In the genomic region with DNA sequence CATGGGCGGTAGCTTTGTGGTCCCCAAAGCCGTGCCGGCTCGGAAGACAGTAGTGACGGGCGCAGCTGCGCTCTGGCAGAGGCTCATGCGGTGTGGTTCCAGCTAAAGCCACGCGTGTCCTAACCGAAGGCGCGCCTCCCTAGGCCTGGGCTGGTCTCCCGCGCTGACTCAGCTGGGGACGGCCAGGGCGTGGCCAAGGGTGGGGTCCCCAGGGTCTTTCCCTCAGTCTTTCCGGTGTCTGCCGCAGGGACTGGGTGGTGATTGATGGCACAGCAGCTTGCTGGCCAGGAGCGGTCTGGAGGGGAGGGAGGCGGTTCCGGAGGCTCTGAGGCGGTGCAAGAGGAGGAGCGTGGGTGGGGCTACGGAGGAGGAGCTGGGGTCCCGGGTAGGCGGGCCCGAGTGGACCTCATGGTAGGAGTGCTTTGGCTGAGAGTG, we compare ENCODE assay signal across 7 mouse cellular contexts. TPM values are rescaled to one million over a fixed set of nuclear protein-coding genes. Genes with fewer than 3 reads are reported as not detected.
DNase-seq lines count a peak whose midpoint lies in the region; ATAC-seq and TF ChIP-seq lines count a peak whose summit lies in the region.

No protein-coding gene starts in this region.

- peak overlapping the region; percentile 75 for H3K9ac ChIP-seq in intestine, postnatal 0 days (ENCODE audit: low read depth, low read length)
- peak overlapping the region; percentile 60 for H3K9ac ChIP-seq in limb, embryonic 12.5 days (replicated peaks)
- peak overlapping the region; percentile 41; the same call in 1 of the 2 replicates for H3K9ac ChIP-seq in midbrain, embryonic 14.5 days (replicated peaks; ENCODE audit: low read length)

- H3K27ac ChIP-seq in intestine, postnatal 0 days (ENCODE audit: low read depth, low read length) = peak overlapping the region; percentile 93
- no peak overlapping the region for H3K27ac ChIP-seq in limb, embryonic 12.5 days
- no peak overlapping the region for H3K27ac ChIP-seq in midbrain, embryonic 14.5 days (replicated peaks; ENCODE audit: low read depth, low read length)

- no peaks in the 10 kb centered on the region for H3K27me3 ChIP-seq in intestine, postnatal 0 days (replicated peaks; ENCODE audit: control insufficient read depth, insufficient read depth, low read length)
- H3K27me3 ChIP-seq in limb, embryonic 12.5 days = peaks cover 13% of the 10 kb centered on the region
- H3K27me3 ChIP-seq in midbrain, embryonic 14.5 days (ENCODE audit: control insufficient read depth, insufficient read depth, low read length) = peaks cover 12% of the 10 kb centered on the region; the same call in 1 of the 2 replicates

- H3K36me3 ChIP-seq in intestine, postnatal 0 days (ENCODE audit: control insufficient read depth, insufficient read depth) = no peaks in the 10 kb centered on the region
- no peaks in the 10 kb centered on the region for H3K36me3 ChIP-seq in limb, embryonic 12.5 days
- no peaks in the 10 kb centered on the region for H3K36me3 ChIP-seq in midbrain, embryonic 14.5 days (ENCODE audit: control insufficient read depth, insufficient read depth, low read length)

- WGBS in intestine, postnatal 0 days = 0% methylated on average over 28 of the region's 28 CpGs
- under 1% methylated on average over 28 of the region's 28 CpGs for WGBS in limb, embryonic 12.5 days
- WGBS in midbrain, embryonic 14.5 days = under 1% methylated on average over 28 of the region's 28 CpGs

- peaks cover 19% of the 10 kb centered on the region for H3K4me1 ChIP-seq in intestine, postnatal 0 days (replicated peaks; ENCODE audit: control insufficient read depth, insufficient read depth, low read length)
- H3K4me1 ChIP-seq in limb, embryonic 12.5 days (replicated peaks) = peaks cover 52% of the 10 kb centered on the region
- H3K4me1 ChIP-seq in midbrain, embryonic 14.5 days (ENCODE audit: control insufficient read depth, insufficient read depth, low read length) = peaks cover 15% of the 10 kb centered on the region

- no peak for TF ChIP-seq CTCF in intestine, postnatal 0 days (IDR thresholded peaks at IDR 0.05; ENCODE audit: low read depth)

- ATAC-seq in granulocyte monocyte progenitor cell, adult 5-6 weeks (replicated peaks; ENCODE audit: poor library complexity, severe bottlenecking) = peak; percentile 62
- peak; percentile 88 for ATAC-seq in intestine, postnatal 0 days
- peak; percentile 87 for ATAC-seq in limb, embryonic 12.5 days (ENCODE audit: insufficient number of reproducible peaks, insufficient read depth, low FRiP score, low TSS enrichment, low read depth)
- peak; percentile 90 for ATAC-seq in midbrain, embryonic 14.5 days (ENCODE audit: low FRiP score, low TSS enrichment)

- no peaks in the 10 kb centered on the region for H3K9me3 ChIP-seq in intestine, postnatal 0 days (ENCODE audit: control insufficient read depth)
- H3K9me3 ChIP-seq in limb, embryonic 12.5 days = no peaks in the 10 kb centered on the region
- no peaks in the 10 kb centered on the region for H3K9me3 ChIP-seq in midbrain, embryonic 14.5 days (ENCODE audit: control insufficient read depth, low read length)

- peak; percentile 99 for DNase-seq in adrenal gland, adult 2 months
- DNase-seq in embryo, embryonic 9.5 days (ENCODE audit: extremely low spot score) = peak; percentile 94
- DNase-seq in midbrain, embryonic 14.5 days = peak; percentile 81
- peak; percentile 94 to 95 for DNase-seq in spleen, adult 18-20 months

- H3K4me3 ChIP-seq in intestine, postnatal 0 days (ENCODE audit: low read depth, low read length) = peak overlapping the region; percentile 62
- peak overlapping the region; percentile 55 for H3K4me3 ChIP-seq in limb, embryonic 12.5 days (replicated peaks)
- H3K4me3 ChIP-seq in midbrain, embryonic 14.5 days (replicated peaks; ENCODE audit: low read depth, low read length) = peak overlapping the region; percentile 37

- peak overlapping the region; percentile 83 for H3K4me2 ChIP-seq in intestine, postnatal 0 days (replicated peaks; ENCODE audit: low read depth)
- peak overlapping the region; percentile 99 for H3K4me2 ChIP-seq in limb, embryonic 12.5 days
- H3K4me2 ChIP-seq in midbrain, embryonic 14.5 days (ENCODE audit: low read length) = peak overlapping the region; percentile 85

RNA-seq across cellular contexts. Expression of a gene that starts 54.2 kb away (rescaled TPM):
- total RNA-seq in adrenal gland, adult 2 months (2021) = 10 to 100 TPM; 63.2 to 63.4 TPM
- 9.2 and 9.4 TPM in 2 replicates for polyA plus RNA-seq in adrenal gland, adult 2 months (2012; rRNA removed)
- 61.3 and 114 TPM in 2 replicates for total RNA-seq in granulocyte monocyte progenitor cell, adult 5-6 weeks (2014; fragmentation: Nextera tagmentation)
- total RNA-seq in granulocyte monocyte progenitor cell, adult 5-6 weeks (2017) = 121 and 131 TPM in 2 replicates
- 79.2 and 85.3 TPM in 2 replicates for polyA plus RNA-seq in intestine, postnatal 0 days (2015; fragmentation: Nextera tagmentation; extraction: Ambion mirVana)
- polyA plus RNA-seq in limb, embryonic 12.5 days (2016; fragmentation: Nextera tagmentation; extraction: Ambion mirVana) = 28.3 and 29.9 TPM in 2 replicates
- polyA plus RNA-seq in midbrain, embryonic 14.5 days (2014; fragmentation: Nextera tagmentation; extraction: Ambion mirVana) = 30.1 and 32.1 TPM in 2 replicates
